Mouse (Mus musculus) heart, embryonic 11.5 days (tissue): Measurements from ENCODE around the gene Psmd10. TPM values are rescaled to one million over a fixed set of nuclear protein-coding genes. Genes with fewer than 3 reads are reported as not detected.

Experiments used
- ATAC-seq: fragments of 200-750 bp; cut with Nextera tagmentation; replicated peaks from 2 replicates; pipeline ENCODE4 v1.8.0; 2017; ENCODE audit warnings: moderate library complexity; ENCODE audit not compliant: insufficient number of reproducible peaks, low FRiP score, low TSS enrichment
- H3K27ac ChIP-seq: fragments of 300-500 bp; sonication (generic); 2 replicates; pipeline ENCODE4 v1.5.1; 2014; ENCODE audit warnings: mild to moderate bottlenecking, low read depth, low read length
- H3K27me3 ChIP-seq: fragments of 300-500 bp; sonication (generic); 2 replicates; pipeline ENCODE4 v1.6.1; 2014; ENCODE audit warnings: mild to moderate bottlenecking, low read length, mixed read lengths; ENCODE audit not compliant: control insufficient read depth, insufficient read depth
- H3K36me3 ChIP-seq: fragments of 300-500 bp; sonication (generic); 2 replicates; pipeline ENCODE4 v1.6.1; 2014; ENCODE audit warnings: mild to moderate bottlenecking, low read length, moderate library complexity, mixed read lengths; ENCODE audit not compliant: control insufficient read depth, insufficient read depth
- H3K4me1 ChIP-seq: fragments of 300-500 bp; sonication (generic); 2 replicates; pipeline ENCODE4 v1.6.1; 2014; ENCODE audit warnings: low read length; ENCODE audit not compliant: control insufficient read depth, insufficient read depth
- H3K4me2 ChIP-seq: fragments of 300-500 bp; sonication (generic); 2 replicates; pipeline ENCODE4 v1.6.1; 2014; ENCODE audit warnings: mild to moderate bottlenecking, moderate library complexity
- H3K4me3 ChIP-seq: fragments of 300-500 bp; sonication (generic); 2 replicates; pipeline ENCODE4 v1.5.1; 2014; ENCODE audit warnings: low read depth, low read length
- H3K9ac ChIP-seq: fragments of 300-500 bp; sonication (generic); 2 replicates; pipeline ENCODE4 v1.6.1; 2014; ENCODE audit warnings: mild to moderate bottlenecking, low read depth, low read length, moderate library complexity
- H3K9me3 ChIP-seq: fragments of 300-500 bp; sonication (generic); replicated peaks from 2 replicates; pipeline ENCODE4 v1.6.1; 2016; ENCODE audit warnings: low read length; ENCODE audit not compliant: control insufficient read depth
- WGBS: fragments of 180-500 bp; shearing (Covaris S2); extraction: QIAGEN DNeasy Blood & Tissue Kit; methylation state at CpG from one replicate; pipeline ENCODE4 v1.1.7; 2014; ENCODE audit not compliant: insufficient replicate concordance; 5-methylcytosine and 5-hydroxymethylcytosine counted together
- polyA plus RNA-seq: library from polyadenylated mRNA; unstranded; fragments of >200 nt; fragmentation: Nextera tagmentation; extraction: Ambion mirVana; gene quantifications from 2 replicates; pipeline ENCODE4 v1.2.1, GENCODE M21; 2014

Psmd10 gene
- polyA plus RNA-seq, 1 experiment from 2014 or later = 37.7 TPM

GRCm38 (mm10) chrX:140903487-140903886 is 53.0 kb downstream of the Psmd10 start:
- no peak overlapping the region for H3K9ac ChIP-seq
- H3K4me1 ChIP-seq = no peaks in the 10 kb centered on the region
- H3K9me3 ChIP-seq = no peaks in the 10 kb centered on the region
- no peak for ATAC-seq
- H3K27me3 ChIP-seq = 0 out of 2 replicates have a peak, but pooled peaks cover 2% of the 10 kb centered on the region
- 76% methylated on average over 3 of the region's 3 CpGs for WGBS
- H3K27ac ChIP-seq = no peak overlapping the region
- H3K4me3 ChIP-seq = no peak overlapping the region
- no peaks in the 10 kb centered on the region for H3K36me3 ChIP-seq
- no peak overlapping the region for H3K4me2 ChIP-seq

Other genes starting within 250 kb of the Psmd10 start
- gene Tex13b, start 143.3 kb downstream of the Psmd10 start, polyA plus RNA-seq = not detected in 2 replicates
- not detected in 2 replicates for gene Vsig1, start 49.1 kb downstream of the Psmd10 start, polyA plus RNA-seq
- gene Atg4a, start 179 bp upstream of the Psmd10 start, polyA plus RNA-seq = 12.2 and 16.9 TPM in 2 replicates